Mouse (Mus musculus): Measurements from ENCODE around the gene 1500009C09Rik. TPM values are rescaled to one million over a fixed set of nuclear protein-coding genes. Genes with fewer than 3 reads are reported as not detected.

Gene 1500009C09Rik
- total and polyA plus RNA-seq, 3 experiments = not detected

GRCm38 (mm10) chr15:82229542-82230045 lies 22.6 kb upstream of the 1500009C09Rik start:
- no peaks in the 10 kb centered on the region for H3K27me3 ChIP-seq (replicated peaks)
- H3K4me2 ChIP-seq (ENCODE audit: insufficient read depth, low read depth, poor library complexity, severe bottlenecking) = peak overlapping the region; percentile 76
- peak overlapping the region in 1 of 3 experiments; percentile 1 for H3K4me3 ChIP-seq (replicated peaks in 1 of 3; ENCODE audit: low read depth in 2 of 3, low read length in 2 of 3, poor library complexity in 1 of 3)
- peaks cover 47 to 78% of the 10 kb centered on the region in 2 experiments for H3K4me1 ChIP-seq (ENCODE audit: control insufficient read depth in 1 of 2, insufficient read depth in 2 of 2)
- peak; percentile 81 for DNase-seq (ENCODE audit: extremely low read depth)
- H3K9me3 ChIP-seq (replicated peaks; ENCODE audit: low read length) = no peaks in the 10 kb centered on the region
- peak overlapping the region; percentile 79 for H3K27ac ChIP-seq (ENCODE audit: insufficient read depth, low read depth)
- TF ChIP-seq MAFK (IDR thresholded peaks at IDR 0.05; ENCODE audit: insufficient replicate concordance, low read length) (no peak), ETS1 (conservative IDR thresholded peaks at IDR 0.05; ENCODE audit: low read depth, low read length) (peak; percentile 85), ELF1 (IDR thresholded peaks at IDR 0.05; ENCODE audit: low read depth, low read length) (no peak), CHD2 (IDR thresholded peaks at IDR 0.05; ENCODE audit: low read length) (peak; percentile 94), KAT2A (IDR thresholded peaks at IDR 0.05; ENCODE audit: insufficient replicate concordance, low read length) (0 out of 2 replicates have a peak, but pooled peaks have one; percentile 65), RCOR1 (conservative IDR thresholded peaks at IDR 0.05; ENCODE audit: low read depth, low read length) (peak; percentile 61; the same call in 1 of the 2 replicates), MAX (IDR thresholded peaks at IDR 0.05; ENCODE audit: low read length) (no peak; the same call in 1 of the 2 replicates), HCFC1 (IDR thresholded peaks at IDR 0.05; ENCODE audit: low read depth, low read length) (no peak), POLR2AphosphoS2 (IDR thresholded peaks at IDR 0.05; ENCODE audit: low read depth, low read length) (no peak), JUN (IDR thresholded peaks at IDR 0.05; ENCODE audit: insufficient read depth, low read depth, low read length) (peak; percentile 6; the same call in 1 of the 2 replicates), ZMIZ1 (IDR thresholded peaks at IDR 0.05; ENCODE audit: low read depth, low read length) (no peak), USF2 (conservative IDR thresholded peaks at IDR 0.05; ENCODE audit: low read depth, low read length) (no peak), NELFE (IDR thresholded peaks at IDR 0.05; ENCODE audit: low read depth, low read length) (no peak), GABPA (IDR thresholded peaks at IDR 0.05; ENCODE audit: insufficient replicate concordance, low read depth, low read length) (no peak), SIN3A (IDR thresholded peaks at IDR 0.05; ENCODE audit: low read length) (no peak; the same call in 1 of the 2 replicates), CTCF (conservative IDR thresholded peaks at IDR 0.05 in 1 of 2, IDR thresholded peaks at IDR 0.05 in 1 of 2; ENCODE audit: low read depth in 2 of 2, low read length in 2 of 2) (no peak), ZC3H11A (IDR thresholded peaks at IDR 0.05; ENCODE audit: low read depth, low read length) (no peak), ZKSCAN1 (IDR thresholded peaks at IDR 0.05; ENCODE audit: borderline replicate concordance, low read depth, low read length) (no peak), MEF2A (IDR thresholded peaks at IDR 0.05; ENCODE audit: borderline replicate concordance, low read depth, low read length) (peak; percentile 79), IRF4 (IDR thresholded peaks at IDR 0.05; ENCODE audit: low read depth, low read length) (peak; percentile 92), EP300 (IDR thresholded peaks at IDR 0.05; ENCODE audit: low read length) (peak; percentile 90), E2F4 (IDR thresholded peaks at IDR 0.05; ENCODE audit: insufficient replicate concordance, low read depth, low read length) (no peak), RAD21 (IDR thresholded peaks at IDR 0.05; ENCODE audit: low read depth, low read length) (no peak), USF1 (IDR thresholded peaks at IDR 0.05; ENCODE audit: low read depth, low read length) (no peak), NRF1 (IDR thresholded peaks at IDR 0.05; ENCODE audit: low read depth, low read length) (no peak), MAZ (IDR thresholded peaks at IDR 0.05; ENCODE audit: low read depth, low read length) (peak; percentile 61), TCF12 (IDR thresholded peaks at IDR 0.05; ENCODE audit: low read depth, low read length) (peak; percentile 92), SMC3 (IDR thresholded peaks at IDR 0.05; ENCODE audit: low read depth, low read length) (no peak; the same call in 1 of the 2 replicates), MXI1 (IDR thresholded peaks at IDR 0.05; ENCODE audit: low read depth, low read length) (no peak; the same call in 1 of the 2 replicates), PAX5 (IDR thresholded peaks at IDR 0.05; ENCODE audit: low read length) (no peak), MYC (IDR thresholded peaks at IDR 0.05; ENCODE audit: low read depth, low read length) (peak; percentile 68; the same call in 1 of the 2 replicates), ZNF384 (IDR thresholded peaks at IDR 0.05; ENCODE audit: low read depth, low read length) (no peak), POLR2A (IDR thresholded peaks at IDR 0.05; ENCODE audit: low read depth, low read length) (peak; percentile 55), UBTF (IDR thresholded peaks at IDR 0.05; ENCODE audit: low read depth, low read length) (peak; percentile 66; the same call in 1 of the 2 replicates), CHD1 (IDR thresholded peaks at IDR 0.05; ENCODE audit: low read depth, low read length) (no peak), BHLHE40 (IDR thresholded peaks at IDR 0.05; ENCODE audit: low read depth, low read length) (peak; percentile 99), JUND (conservative IDR thresholded peaks at IDR 0.05; ENCODE audit: low read depth, low read length) (no peak), TBP (conservative IDR thresholded peaks at IDR 0.05; ENCODE audit: low read depth, low read length) (0 out of 2 replicates have a peak, but pooled peaks have one; percentile 14)
- H3K36me3 ChIP-seq (replicated peaks in 1 of 2; ENCODE audit: control insufficient read depth in 1 of 2, insufficient read depth in 1 of 2, low read length in 1 of 2) = peaks cover 5 to 22% of the 10 kb centered on the region in 2 experiments
- dilution Hi-C loops (cut with MboI; ENCODE audit: extremely low pct_ligation_motif_present, extremely low pct_unique_long_range_greater_than_20kb, low sequenced_read_pairs) = no loop called here
- H3K79me2 ChIP-seq (replicated peaks; ENCODE audit: control insufficient read depth, extremely low read depth, insufficient read depth, poor library complexity, severe bottlenecking) = no peaks in the 10 kb centered on the region
- peak overlapping the region; percentile 51 for H3K9ac ChIP-seq (ENCODE audit: insufficient read depth, low read depth)
- in situ Hi-C loops (cut with MboI; ENCODE audit: low pct_ligation_motif_present, low pct_unique_long_range_greater_than_20kb, low sequenced_read_pairs) = no loop called here
